Mouse (Mus musculus) c-Kit-positive CD71-positive TER-119-positive erythroid progenitor cells, embryonic 14.5 days (primary cell): ENCODE results near the gene Ptov1.

Source experiments
- DNase-seq: peaks from one replicate; pipeline ENCODE4 v3.0.0-alpha.2; 2013; ENCODE audit warnings: low spot score

The Ptov1 gene

DNA sequence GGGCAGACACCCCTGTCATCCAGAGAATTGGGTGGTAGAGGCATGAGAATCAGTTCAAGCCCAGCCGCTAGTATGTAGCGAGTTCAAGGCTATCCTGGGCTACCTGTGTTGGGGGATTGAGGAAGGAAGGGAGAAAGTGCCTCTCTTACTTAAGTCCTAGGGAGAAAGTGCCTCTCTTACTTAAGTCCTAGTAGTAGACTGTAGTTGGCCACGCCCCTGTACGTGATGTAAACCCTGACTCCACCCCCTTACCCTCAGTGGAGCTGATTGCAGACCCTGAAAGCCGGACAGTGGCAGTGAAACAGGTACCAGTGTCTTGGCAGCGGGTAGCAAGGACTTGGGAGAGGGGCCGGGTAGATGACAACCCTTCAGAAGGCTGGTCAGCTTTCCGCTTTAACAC lies 11.7 kb downstream of the Ptov1 start:
- peak; percentile 80 for DNase-seq

GRCm38 (mm10) chr7:44857042-44857552 lies 12.5 kb downstream of the Ptov1 start, which contains the start of gene Pnkp:
Gene Pnkp, plus strand, starts transcription at chr7:44857139.
- DNase-seq = peak; percentile 85

GRCm38 (mm10) chr7:44856265-44856916 lies 13.2 kb downstream of the Ptov1 start:
- peak; percentile 50 for DNase-seq

GRCm38 (mm10) chr7:44855036-44855435 lies 14.6 kb downstream of the Ptov1 start:
- no peak for DNase-seq

DNA sequence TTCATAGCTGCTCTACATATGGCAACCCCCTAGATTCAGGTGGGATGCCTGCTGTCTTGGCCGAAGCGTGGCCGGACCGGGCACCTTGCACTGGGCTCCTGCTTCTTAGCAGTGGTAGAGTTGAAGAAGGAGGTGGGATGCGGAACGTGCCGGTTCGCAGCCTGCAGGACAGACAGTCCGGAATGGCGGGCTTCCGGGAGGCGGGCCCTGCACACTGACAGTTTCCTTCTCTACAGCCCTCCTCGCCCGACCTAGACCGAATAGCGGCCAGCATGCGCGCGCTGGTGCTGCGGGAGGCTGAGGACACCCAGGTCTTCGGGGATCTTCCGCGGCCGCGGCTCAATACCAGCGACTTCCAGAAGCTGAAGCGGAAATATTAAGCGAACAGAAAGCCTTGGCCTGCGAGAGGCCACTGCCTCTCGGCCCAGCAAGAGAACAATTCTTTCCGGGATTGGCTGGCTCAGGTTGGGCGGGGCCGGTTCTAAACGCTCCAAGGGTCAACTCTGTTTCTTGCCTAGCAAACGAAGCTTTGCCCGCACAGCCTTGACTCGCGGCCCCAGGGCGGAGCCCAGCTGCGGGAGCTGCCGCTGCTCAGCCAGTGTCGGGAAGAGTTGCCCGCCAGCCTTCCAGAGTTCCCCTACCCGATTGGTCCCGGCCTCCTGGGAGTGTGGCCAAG lies 15.1 kb downstream of the Ptov1 start:
- DNase-seq = peak; percentile 83

GRCm38 (mm10) chr7:44853596-44854355 lies 15.8 kb downstream of the Ptov1 start:
- no peak for DNase-seq

DNA sequence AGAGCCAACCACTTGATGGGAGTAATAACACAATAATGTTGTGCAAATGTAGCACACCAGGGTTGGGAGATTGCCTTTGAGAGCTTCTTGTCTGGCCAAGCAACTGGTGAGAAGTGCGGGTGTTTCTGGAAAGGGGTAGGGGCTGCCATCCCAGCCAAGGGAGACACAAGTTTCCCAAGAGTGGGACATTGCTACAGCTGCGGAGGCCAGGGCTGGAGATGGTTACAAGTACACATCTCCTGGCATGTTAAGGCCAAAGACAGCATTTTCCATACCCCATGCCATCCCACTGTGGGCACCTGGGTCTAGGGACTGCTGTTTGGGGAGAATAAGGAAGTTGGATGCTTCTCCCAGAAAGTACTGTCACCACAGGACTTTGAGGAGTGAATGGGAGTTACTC lies 16.5 kb downstream of the Ptov1 start:
- no peak for DNase-seq

DNA sequence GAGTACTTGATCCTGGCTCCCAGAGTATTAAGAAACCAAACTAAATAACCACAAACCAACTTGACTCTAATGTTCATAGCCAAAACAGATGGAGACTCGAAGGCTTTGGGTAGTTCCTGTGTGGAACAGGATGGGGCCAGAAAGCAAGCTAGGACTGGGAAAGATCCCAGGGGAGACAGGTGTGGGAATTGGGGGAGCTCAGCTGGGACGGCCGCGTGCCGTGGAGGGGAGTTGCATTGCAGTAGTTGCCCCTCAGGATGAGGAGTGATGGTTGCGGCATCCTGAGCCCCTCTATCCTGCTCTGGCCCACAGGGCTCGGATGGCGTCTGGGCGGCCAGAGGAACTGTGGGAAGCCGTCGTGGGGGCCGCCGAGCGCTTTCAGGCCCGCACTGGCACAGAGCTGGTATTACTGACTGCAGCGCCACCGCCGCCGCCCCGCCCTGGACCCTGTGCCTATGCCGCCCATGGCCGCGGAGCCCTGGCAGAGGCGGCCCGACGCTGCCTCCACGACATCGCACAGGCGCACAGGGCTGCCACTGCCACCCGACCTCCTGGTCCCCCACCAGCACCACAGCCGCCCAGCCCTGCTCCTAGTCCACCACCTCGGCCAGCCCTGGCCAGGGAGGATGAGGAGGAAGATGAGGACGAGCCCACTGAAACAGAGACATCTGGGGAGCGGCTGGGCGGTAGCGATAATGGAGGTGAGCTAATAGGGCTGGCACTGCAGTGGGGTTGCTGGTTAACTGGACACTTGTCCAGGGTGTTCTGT lies 17.1 kb downstream of the Ptov1 start:
- no peak for DNase-seq

- no peak for DNase-seq
Observed at GRCm38 (mm10) chr7:44851625-44852234, 17.9 kb downstream of the Ptov1 start.

DNA sequence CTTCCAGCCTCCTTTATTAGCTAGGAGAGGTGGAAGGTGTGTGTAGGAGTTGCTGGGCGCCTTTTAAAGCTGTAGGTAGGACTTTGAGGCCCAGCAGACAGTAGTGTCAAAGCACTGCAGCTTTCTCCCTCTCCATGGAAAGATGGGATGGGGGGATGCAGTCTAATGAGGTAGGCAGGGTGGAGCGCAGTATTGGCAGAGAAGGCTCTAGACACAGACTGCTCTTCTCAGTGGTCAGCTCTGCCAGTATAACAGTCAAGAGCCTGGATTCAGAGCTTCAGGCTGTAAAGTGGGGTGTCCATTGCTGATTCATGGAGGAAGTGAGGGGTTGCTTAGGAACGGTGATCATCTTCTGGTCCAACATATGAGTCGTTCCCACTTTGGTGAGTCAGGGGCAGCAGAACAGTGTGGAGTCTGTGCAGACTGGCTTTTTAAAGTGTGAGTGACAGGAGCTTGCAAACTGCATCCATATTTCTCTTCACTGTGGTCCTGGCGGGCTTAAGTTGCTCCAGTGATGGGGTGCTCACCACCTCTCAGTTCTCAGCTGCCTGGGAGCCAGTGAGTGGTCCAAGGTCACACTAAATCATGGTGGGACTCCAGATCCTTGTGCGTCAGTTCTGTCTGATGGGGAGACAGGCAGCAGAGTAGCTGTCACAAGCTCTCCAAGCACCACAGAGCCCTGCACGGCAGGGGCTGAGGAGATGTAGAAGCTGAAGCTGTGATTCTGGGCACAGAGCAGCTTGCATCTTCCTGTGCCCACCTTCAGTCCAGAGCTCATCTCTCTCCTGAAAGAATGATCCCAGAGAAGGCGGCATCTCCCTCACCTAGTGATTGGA lies 18.6 kb downstream of the Ptov1 start:
- no peak for DNase-seq

DNA sequence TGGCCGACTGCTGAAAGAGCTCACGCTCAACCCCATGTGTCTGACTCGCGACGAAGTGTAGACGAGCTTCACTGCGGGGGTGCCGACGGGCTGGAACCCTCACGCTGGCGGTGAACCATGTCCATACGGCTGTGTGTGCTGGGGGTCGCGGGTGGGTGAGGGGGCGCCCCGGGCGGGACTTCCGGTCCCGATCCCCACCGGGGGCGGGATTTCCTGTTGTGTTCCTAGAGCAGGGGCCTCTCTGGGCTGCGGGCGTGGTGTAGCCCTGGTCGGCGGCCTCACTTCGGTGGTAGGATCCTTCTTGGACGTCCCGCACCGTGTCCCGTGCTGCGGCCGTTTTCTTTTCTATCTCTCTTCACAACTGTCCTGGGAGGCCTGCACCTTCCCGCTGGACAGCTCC lies 19.4 kb downstream of the Ptov1 start:
- peak; percentile 70 for DNase-seq

GRCm38 (mm10) chr7:44849416-44850111 lies 20.0 kb downstream of the Ptov1 start:
- DNase-seq = peak; percentile 89

- peak; percentile 95 for DNase-seq
Observed at GRCm38 (mm10) chr7:44848561-44849415, 20.8 kb downstream of the Ptov1 start, which contains the start of the genes Akt1s1 and Tbc1d17. Gene Akt1s1, plus strand, starts transcription at chr7:44848991. Gene Tbc1d17, minus strand, starts transcription at chr7:44849079.

GRCm38 (mm10) chr7:44847772-44848171 lies 21.8 kb downstream of the Ptov1 start:
- no peak for DNase-seq

GRCm38 (mm10) chr7:44846804-44847203 lies 22.8 kb downstream of the Ptov1 start:
- no peak for DNase-seq

GRCm38 (mm10) chr7:44845006-44845405 lies 24.6 kb downstream of the Ptov1 start:
- DNase-seq = no peak

- DNase-seq = no peak
Observed at GRCm38 (mm10) chr7:44841825-44842463, 27.6 kb downstream of the Ptov1 start.

DNA sequence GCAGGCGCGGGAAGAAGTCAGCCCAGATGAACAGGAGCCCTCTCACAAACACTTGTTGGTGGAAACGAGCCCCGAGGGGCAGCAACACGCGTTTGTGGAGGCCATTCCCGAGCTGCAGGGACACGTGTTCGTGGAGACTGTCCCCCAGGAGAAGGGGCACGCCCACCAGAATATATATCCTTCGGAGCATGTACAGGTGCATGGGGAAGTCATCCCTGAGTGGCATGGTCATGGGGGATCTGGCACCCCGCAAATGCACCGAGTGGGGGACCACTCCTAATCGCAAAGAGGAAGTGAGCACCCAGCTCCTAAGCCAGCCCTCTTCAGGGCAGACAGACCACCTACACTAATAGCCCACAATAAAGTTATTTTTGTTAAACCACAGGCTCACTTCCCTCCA lies 29.2 kb downstream of the Ptov1 start:
- DNase-seq = no peak
